Mouse (Mus musculus) ES-E14 (cell line): ENCODE data around the gene Ints5. TPM values are rescaled to one million over a fixed set of nuclear protein-coding genes. Genes with fewer than 3 reads are reported as not detected.
A peak's percentile ranks its signal among the peaks of the same experiment; 100 is the strongest.

Source experiments
- DNase-seq: peaks from one replicate; pipeline ENCODE4 v3.0.0-alpha.2; 2013; ENCODE audit warnings: low read depth, low spot score
- H3K27ac ChIP-seq: 2 replicates; pipeline ENCODE4 v1.5.1; 2012; ENCODE audit warnings: low read depth, mild to moderate bottlenecking, low read length, moderate library complexity, mixed read lengths; ENCODE audit not compliant: poor library complexity, insufficient read depth, severe bottlenecking
- H3K36me3 ChIP-seq: 2 replicates; pipeline ENCODE4 v1.6.1; 2012; ENCODE audit warnings: mild to moderate bottlenecking, low read length, moderate library complexity, mixed read lengths; ENCODE audit not compliant: control insufficient read depth, poor library complexity, insufficient read depth, severe bottlenecking
- H3K4me1 ChIP-seq, 2 experiments: fragments of 150-350 bp in 1 of 2; sonication (generic) in 1 of 2; 2 replicates each; pipeline ENCODE4 v1.6.1; 2012; ENCODE audit warnings: low read length in 2 of 2, mild to moderate bottlenecking in 1 of 2, mixed read lengths in 1 of 2; ENCODE audit not compliant: control insufficient read depth in 2 of 2, insufficient read depth in 2 of 2, poor library complexity in 1 of 2
- H3K4me3 ChIP-seq, 2 experiments: fragments of 150-350 bp in 1 of 2; sonication (generic) in 1 of 2; 2 replicates each; pipeline ENCODE4 v1.5.1; 2012; ENCODE audit warnings: low read length in 2 of 2, low read depth in 1 of 2, mild to moderate bottlenecking in 1 of 2, mixed read lengths in 1 of 2; ENCODE audit not compliant: insufficient read depth in 1 of 2, poor library complexity in 1 of 2, severe bottlenecking in 1 of 2
- H3K9ac ChIP-seq: 2 replicates; pipeline ENCODE4 v1.6.1; 2012; ENCODE audit warnings: low read depth, mild to moderate bottlenecking, low read length, mixed read lengths; ENCODE audit not compliant: poor library complexity, insufficient read depth, severe bottlenecking
- H3K9me3 ChIP-seq: fragments of 150-350 bp; sonication (generic); 2 replicates; pipeline ENCODE4 v1.6.1; 2012; ENCODE audit warnings: low read depth, mild to moderate bottlenecking, low read length; ENCODE audit not compliant: control insufficient read depth, insufficient read depth
- CHD2 ChIP-seq: IDR thresholded peaks from 2 replicates; pipeline ENCODE4 v1.6.1; 2014; ENCODE audit warnings: mild to moderate bottlenecking, low read depth, low read length, inconsistent platforms
- HCFC1 ChIP-seq: IDR thresholded peaks from 2 replicates; pipeline ENCODE4 v1.6.1; 2012; ENCODE audit warnings: low read length, inconsistent platforms, borderline replicate concordance; ENCODE audit not compliant: insufficient read depth
- MAFK ChIP-seq: IDR thresholded peaks from 2 replicates; pipeline ENCODE4 v1.6.1; 2014; ENCODE audit warnings: mild to moderate bottlenecking, low read depth, low read length, inconsistent platforms; ENCODE audit not compliant: insufficient read depth
- ZC3H11A ChIP-seq: IDR thresholded peaks from 2 replicates; pipeline ENCODE4 v1.6.1; 2012; ENCODE audit warnings: low read depth, mild to moderate bottlenecking, inconsistent platforms, low read length, borderline replicate concordance
- ZNF384 ChIP-seq: IDR thresholded peaks from 2 replicates; pipeline ENCODE4 v1.6.1; 2012; ENCODE audit warnings: low read depth, low read length, inconsistent platforms
- in situ Hi-C, 2 experiments: fragments of 600-800 bp; cut with MboI; formaldehyde crosslinking; loops; one replicate each; pipeline ENCODE4 v1.15.1; 2025; ENCODE audit warnings: low sequenced_read_pairs in 2 of 2, inconsistent platforms in 1 of 2; ENCODE audit not compliant: unreplicated experiment in 2 of 2
- total RNA-seq: library from RNA; depleted of rRNA; stranded (reverse); fragments of 300-350 nt; gene quantifications from 2 replicates; pipeline ENCODE4 v1.2.3, GENCODE M21; 2012

The Ints5 gene
- total RNA-seq, 1 experiment, result 59.3 TPM

GRCm38 (mm10) chr19:8851639-8852038 lies 41.2 kb upstream of the Ints5 start:
- peak overlapping the region; percentile 29 to 40 for H3K4me3 ChIP-seq
- in situ Hi-C loops, result loop anchor here (10.0 to 25.0 kb wide), 2 partner anchors 236 to 243 kb away; partner anchors contain the start of gene Scgb1a1 (in 1 of the 2)
- 0 out of 2 replicates have a peak, but pooled peaks cover 3% of the 10 kb centered on the region for H3K36me3 ChIP-seq
- H3K4me1 ChIP-seq, result peaks cover 5 to 16% of the 10 kb centered on the region in 2 experiments; a peak in 2 of 4 replicates
- TF ChIP-seq MAFK (no peak), CHD2 (no peak), HCFC1 (no peak), ZC3H11A (no peak), ZNF384 (no peak)
- no peak overlapping the region; the same call in 1 of the 2 replicates for H3K9ac ChIP-seq
- no peaks in the 10 kb centered on the region for H3K9me3 ChIP-seq
- DNase-seq, result no peak
- no peak overlapping the region for H3K27ac ChIP-seq

GRCm38 (mm10) chr19:8852236-8852928 lies 40.4 kb upstream of the Ints5 start:
- Histone ChIP-seq H3K4me1 (peaks cover 5 to 16% of the 10 kb centered on the region in 2 experiments; a peak in 2 of 4 replicates), H3K27ac (no peak overlapping the region), H3K9me3 (no peaks in the 10 kb centered on the region), H3K9ac (no peak overlapping the region), H3K36me3 (0 out of 2 replicates have a peak, but pooled peaks cover 3% of the 10 kb centered on the region), H3K4me3 (peak overlapping the region; percentile 29 to 40; a peak in 2 of 4 replicates)
- no peak for TF ChIP-seq ZNF384
- no peak for TF ChIP-seq MAFK
- no peak for TF ChIP-seq CHD2
- TF ChIP-seq ZC3H11A, result no peak
- no peak for TF ChIP-seq HCFC1
- in situ Hi-C loops, result loop anchor here (10.0 to 25.0 kb wide), 2 partner anchors 235 to 242 kb away; partner anchors contain the start of gene Scgb1a1 (in 1 of the 2)
- DNase-seq, result no peak

- no peak for DNase-seq
- peaks cover 5 to 9% of the 10 kb centered on the region in 2 experiments; a peak in 2 of 4 replicates for H3K4me1 ChIP-seq
- in situ Hi-C loops, result loop anchor here (10.0 to 25.0 kb wide), 2 partner anchors 234 to 242 kb away; partner anchors contain the start of gene Scgb1a1 (in 1 of the 2)
- H3K27ac ChIP-seq, result no peak overlapping the region
- no peak overlapping the region for H3K4me3 ChIP-seq
- no peaks in the 10 kb centered on the region for H3K36me3 ChIP-seq
- no peak overlapping the region for H3K9ac ChIP-seq
- H3K9me3 ChIP-seq, result no peaks in the 10 kb centered on the region
- TF ChIP-seq HCFC1 (no peak), MAFK (no peak), ZNF384 (no peak), CHD2 (no peak), ZC3H11A (no peak)
Measured at GRCm38 (mm10) chr19:8853117-8853516, 39.7 kb upstream of the Ints5 start.

- no peaks in the 10 kb centered on the region for H3K9me3 ChIP-seq
- TF ChIP-seq ZNF384, result no peak
- TF ChIP-seq ZC3H11A, result peak; percentile 71
- TF ChIP-seq MAFK, result peak; percentile 97
- DNase-seq, result no peak
- no peak overlapping the region for H3K9ac ChIP-seq
- H3K4me1 ChIP-seq, result no peaks in the 10 kb centered on the region
- no peak overlapping the region for H3K4me3 ChIP-seq
- H3K27ac ChIP-seq, result no peak overlapping the region
- no peaks in the 10 kb centered on the region for H3K36me3 ChIP-seq
- in situ Hi-C loops, result loop anchor here (10.0 to 25.0 kb wide), 2 partner anchors 230 to 237 kb away; partner anchors contain the start of gene Scgb1a1 (in 1 of the 2)
Measured at GRCm38 (mm10) chr19:8857689-8858088, 35.1 kb upstream of the Ints5 start.
